Mouse (Mus musculus) brain, embryonic 14.5 days (tissue): ENCODE measurements around the gene Senp8.

Experiments used
- CTCF ChIP-seq: fragments of 200-500 bp; IDR thresholded peaks from 2 replicates; pipeline ENCODE4 v1.5.1; 2012; ENCODE audit warnings: inconsistent platforms, mild to moderate bottlenecking, moderate library complexity, borderline replicate concordance; ENCODE audit not compliant: insufficient read depth, insufficient read length; ENCODE audit errors: extremely low read depth
- POLR2A ChIP-seq: fragments of 200-500 bp; IDR thresholded peaks from 2 replicates; pipeline ENCODE4 v1.6.1; 2012; ENCODE audit warnings: mild to moderate bottlenecking, inconsistent platforms, borderline replicate concordance; ENCODE audit not compliant: poor library complexity, insufficient read depth, insufficient read length, severe bottlenecking; ENCODE audit errors: extremely low read depth

- TF ChIP-seq CTCF, result no peak
- no peak for TF ChIP-seq POLR2A
These were observed 19.4 kb downstream of the Senp8 start for GRCm38 (mm10) chr9:59731136-59731535.
